Mouse (Mus musculus) hindbrain, embryonic 14.5 days (tissue): ENCODE results near the gene Gm14440. TPM values are rescaled to one million over a fixed set of nuclear protein-coding genes. Genes with fewer than 3 reads are reported as not detected.
"Not testable (repeated sequence)": the region's sequence is repeated elsewhere in the genome, so short reads cannot be mapped to it uniquely, and the experiment has no call there.

Experiments used
- ATAC-seq: fragments of 200-750 bp; cut with Nextera tagmentation; 2 replicates; pipeline ENCODE4 v1.8.0; 2017; ENCODE audit warnings: moderate number of reproducible peaks, mild to moderate bottlenecking, moderate TSS enrichment, moderate library complexity; ENCODE audit not compliant: low FRiP score
- DNase-seq: peaks from one replicate; pipeline ENCODE4 v3.0.0-alpha.2; 2015; ENCODE audit warnings: low spot score
- H3K27ac ChIP-seq: fragments of 300-500 bp; sonication (generic); 2 replicates; pipeline ENCODE4 v1.5.1; 2014; ENCODE audit warnings: mild to moderate bottlenecking, moderate library complexity
- H3K27me3 ChIP-seq: fragments of 300-500 bp; sonication (generic); 2 replicates; pipeline ENCODE4 v1.6.1; 2014; ENCODE audit warnings: mild to moderate bottlenecking, low read length, mixed read lengths; ENCODE audit not compliant: control insufficient read depth, insufficient read depth
- H3K36me3 ChIP-seq: fragments of 300-500 bp; sonication (generic); replicated peaks from 2 replicates; pipeline ENCODE4 v1.6.1; 2014; ENCODE audit not compliant: control insufficient read depth, insufficient read depth
- H3K4me1 ChIP-seq: fragments of 300-500 bp; sonication (generic); replicated peaks from 2 replicates; pipeline ENCODE4 v1.6.1; 2014; ENCODE audit warnings: antibody characterized with exemption, low read length, mixed read lengths; ENCODE audit not compliant: control insufficient read depth, insufficient read depth
- H3K4me2 ChIP-seq: fragments of 300-500 bp; sonication (generic); replicated peaks from 2 replicates; pipeline ENCODE4 v1.6.1; 2014; ENCODE audit warnings: mild to moderate bottlenecking, moderate library complexity
- H3K4me3 ChIP-seq: fragments of 300-500 bp; sonication (generic); replicated peaks from 2 replicates; pipeline ENCODE4 v1.5.1; 2014; ENCODE audit warnings: mild to moderate bottlenecking, low read length
- H3K9ac ChIP-seq: fragments of 300-500 bp; sonication (generic); 2 replicates; pipeline ENCODE4 v1.6.1; 2014
- H3K9me3 ChIP-seq: fragments of 300-500 bp; sonication (generic); 2 replicates; pipeline ENCODE4 v1.6.1; 2016; ENCODE audit warnings: low read length; ENCODE audit not compliant: control insufficient read depth
- WGBS: fragments of 180-500 bp; shearing (Covaris S2); extraction: QIAGEN DNeasy Blood & Tissue Kit; methylation state at CpG from one replicate; pipeline ENCODE4 v1.1.7; 2014; 5-methylcytosine and 5-hydroxymethylcytosine counted together
- polyA plus RNA-seq: library from polyadenylated mRNA; unstranded; fragments of >200 nt; fragmentation: Nextera tagmentation; extraction: Ambion mirVana; gene quantifications from 2 replicates; pipeline ENCODE4 v1.2.1, GENCODE M21; 2014

The Gm14440 gene
- polyA plus RNA-seq = 0.33 and 1.0 TPM in 2 replicates

DNA sequence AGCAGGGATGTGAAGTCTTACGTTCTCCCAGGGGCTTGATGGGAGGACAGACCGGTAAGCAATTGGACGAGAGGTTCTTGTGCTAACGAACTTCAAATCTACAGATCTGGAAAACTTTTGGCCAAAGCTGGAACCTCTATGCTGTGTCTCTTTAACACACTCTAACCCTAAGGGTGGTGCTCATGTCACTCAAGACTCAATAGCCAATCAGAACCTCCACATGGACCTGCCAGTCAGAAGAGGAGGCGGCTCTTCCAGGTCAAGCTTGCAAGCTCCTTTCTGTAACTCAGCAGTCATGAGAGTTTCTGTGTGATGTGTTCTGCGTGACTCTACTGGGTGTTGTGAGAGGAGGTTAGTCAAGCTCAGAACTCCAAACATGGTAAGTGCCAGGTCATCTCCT, at the start of gene Gm14440:
TSS of gene Gm14440 (plus strand) at position 301 of the 400 bp plus-strand sequence.
- H3K4me2 ChIP-seq, H3K4me1 ChIP-seq, H3K27me3 ChIP-seq, H3K9ac ChIP-seq, H3K9me3 ChIP-seq, H3K4me3 ChIP-seq, H3K36me3 ChIP-seq, H3K27ac ChIP-seq, DNase-seq, ATAC-seq: not testable (repeated sequence)
- no CpG with 5 or more reads among the region's 6 CpGs for WGBS

Other genes with a start within 250 kb of the Gm14440 start
- 0.47 and 0.51 TPM in 2 replicates for gene Gm14393, start 207.3 kb upstream of the Gm14440 start, polyA plus RNA-seq
- gene Gm14399, start 133.1 kb upstream of the Gm14440 start, polyA plus RNA-seq = 6.7 and 8.1 TPM in 2 replicates
- 0.90 and 1.5 TPM in 2 replicates for gene Gm14443, start 99.3 kb upstream of the Gm14440 start, polyA plus RNA-seq
- 12.2 and 13.2 TPM in 2 replicates for gene Gm14391, start 68.2 kb upstream of the Gm14440 start, polyA plus RNA-seq
- gene Gm4631, start 63.1 kb downstream of the Gm14440 start, polyA plus RNA-seq = 22.7 and 26.3 TPM in 2 replicates
- 3.8 and 5.8 TPM in 2 replicates for gene Zfp968, start 97.3 kb downstream of the Gm14440 start, polyA plus RNA-seq
- gene Gm4724, start 160.7 kb downstream of the Gm14440 start, polyA plus RNA-seq = 14.6 and 20.9 TPM in 2 replicates
- 7.4 and 8.5 TPM in 2 replicates for gene Zfp965, start 194.9 kb downstream of the Gm14440 start, polyA plus RNA-seq